Mouse (Mus musculus): ENCODE results near the gene Ubap2. TPM values are rescaled to one million over a fixed set of nuclear protein-coding genes. Genes with fewer than 3 reads are reported as not detected.

The Ubap2 gene
- polyA plus RNA-seq, 1 experiment from 2014 or later = 51.9 TPM

- peak overlapping the region; percentile 34 for H3K27ac ChIP-seq (ENCODE audit: low read length)
- H3K36me3 ChIP-seq (ENCODE audit: control insufficient read depth, insufficient read depth, low read length) = peaks cover 20% of the 10 kb centered on the region
- no peak overlapping the region for H3K4me2 ChIP-seq (ENCODE audit: low read depth, low read length)
- H3K9ac ChIP-seq (ENCODE audit: low read length) = no peak overlapping the region
- H3K9me3 ChIP-seq (replicated peaks; ENCODE audit: control insufficient read depth, low read length) = no peaks in the 10 kb centered on the region
- no peaks in the 10 kb centered on the region for H3K27me3 ChIP-seq (ENCODE audit: control insufficient read depth, insufficient read depth, low read length)
- 62% methylated on average over 14 of the region's 14 CpGs for WGBS
- no peak overlapping the region for H3K4me3 ChIP-seq (replicated peaks; ENCODE audit: low read length)
- no peak for ATAC-seq (ENCODE audit: insufficient read depth, low FRiP score)
- no peaks in the 10 kb centered on the region; the same call in 1 of the 2 replicates for H3K4me1 ChIP-seq (ENCODE audit: control insufficient read depth, insufficient read depth, low read length)
Measured at GRCm38 (mm10) chr4:41192544-41193512, 82.1 kb downstream of the Ubap2 start.

DNA sequence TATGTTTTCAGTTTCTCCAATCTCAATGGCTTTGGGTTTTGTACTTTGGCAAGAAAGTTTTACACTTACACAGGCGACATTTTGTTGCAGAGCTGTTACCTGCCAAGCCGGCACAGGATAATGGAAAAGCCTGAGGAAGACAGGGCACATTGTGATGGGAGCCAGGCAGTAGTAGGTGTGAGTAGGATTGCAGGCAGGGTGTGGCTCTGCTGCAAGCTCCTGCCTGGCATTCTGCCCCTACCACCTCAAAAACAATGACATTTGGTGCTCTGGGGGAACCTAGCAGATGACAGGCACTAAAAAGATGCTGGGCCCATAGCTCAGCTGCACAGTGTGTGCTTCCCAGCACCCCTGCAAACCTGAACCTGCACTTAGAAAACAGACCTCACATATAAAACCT, 85.1 kb downstream of the Ubap2 start:
- no peak for ATAC-seq (ENCODE audit: insufficient read depth, low FRiP score)
- no peak overlapping the region for H3K4me3 ChIP-seq (replicated peaks; ENCODE audit: low read length)
- H3K4me2 ChIP-seq (ENCODE audit: low read depth, low read length) = no peak overlapping the region
- no peaks in the 10 kb centered on the region for H3K27me3 ChIP-seq (ENCODE audit: control insufficient read depth, insufficient read depth, low read length)
- 83% methylated on average over 2 of the region's 2 CpGs for WGBS
- peaks cover 10% of the 10 kb centered on the region for H3K36me3 ChIP-seq (ENCODE audit: control insufficient read depth, insufficient read depth, low read length)
- H3K27ac ChIP-seq (ENCODE audit: low read length) = no peak overlapping the region
- no peak overlapping the region for H3K9ac ChIP-seq (ENCODE audit: low read length)
- no peaks in the 10 kb centered on the region for H3K9me3 ChIP-seq (replicated peaks; ENCODE audit: control insufficient read depth, low read length)
- no peaks in the 10 kb centered on the region; the same call in 1 of the 2 replicates for H3K4me1 ChIP-seq (ENCODE audit: control insufficient read depth, insufficient read depth, low read length)

GRCm38 (mm10) chr4:41179825-41180725, 94.9 kb downstream of the Ubap2 start:
- WGBS = 79% methylated on average over 15 of the region's 15 CpGs
- Histone ChIP-seq H3K9me3 (replicated peaks; ENCODE audit: control insufficient read depth, low read length) (no peaks in the 10 kb centered on the region), H3K36me3 (ENCODE audit: control insufficient read depth, insufficient read depth, low read length) (peaks cover 5% of the 10 kb centered on the region; the same call in 1 of the 2 replicates), H3K9ac (ENCODE audit: low read length) (no peak overlapping the region), H3K4me1 (ENCODE audit: control insufficient read depth, insufficient read depth, low read length) (no peaks in the 10 kb centered on the region), H3K27me3 (ENCODE audit: control insufficient read depth, insufficient read depth, low read length) (no peaks in the 10 kb centered on the region), H3K4me2 (ENCODE audit: low read depth, low read length) (no peak overlapping the region), H3K4me3 (replicated peaks; ENCODE audit: low read length) (no peak overlapping the region), H3K27ac (ENCODE audit: low read length) (no peak overlapping the region)
- no peak for ATAC-seq (ENCODE audit: insufficient read depth, low FRiP score)

GRCm38 (mm10) chr4:41174631-41175030, 100.3 kb downstream of the Ubap2 start:
- WGBS = 63% methylated on average over 2 of the region's 2 CpGs
- no peak for ATAC-seq (ENCODE audit: insufficient read depth, low FRiP score)
- Histone ChIP-seq H3K9me3 (replicated peaks; ENCODE audit: control insufficient read depth, low read length) (no peaks in the 10 kb centered on the region), H3K27ac (ENCODE audit: low read length) (no peak overlapping the region), H3K36me3 (ENCODE audit: control insufficient read depth, insufficient read depth, low read length) (peaks cover 9% of the 10 kb centered on the region; the same call in 1 of the 2 replicates), H3K4me3 (replicated peaks; ENCODE audit: low read length) (no peak overlapping the region), H3K4me1 (ENCODE audit: control insufficient read depth, insufficient read depth, low read length) (no peaks in the 10 kb centered on the region), H3K4me2 (ENCODE audit: low read depth, low read length) (no peak overlapping the region), H3K27me3 (ENCODE audit: control insufficient read depth, insufficient read depth, low read length) (no peaks in the 10 kb centered on the region), H3K9ac (ENCODE audit: low read length) (no peak overlapping the region)

DNA sequence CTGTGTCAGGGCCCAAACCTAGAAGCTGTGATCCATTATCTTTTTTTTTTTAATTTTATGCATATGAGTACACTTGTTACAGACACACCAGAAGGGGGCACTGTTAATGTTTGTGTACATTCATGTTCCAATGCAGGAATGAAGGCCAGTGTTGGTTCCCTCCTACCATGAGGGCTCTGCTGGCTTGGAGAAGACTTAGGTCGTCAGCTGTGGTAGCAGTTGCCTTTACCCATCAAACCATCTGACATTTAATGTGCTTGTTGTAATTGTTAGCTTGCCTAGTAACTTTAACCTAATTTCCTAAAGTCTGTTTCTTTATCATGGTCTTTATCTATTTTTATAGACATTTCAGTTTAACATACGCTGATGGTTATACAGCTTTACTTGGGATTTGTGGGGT, 104.0 kb downstream of the Ubap2 start:
- ATAC-seq (ENCODE audit: insufficient read depth, low FRiP score) = no peak
- no peaks in the 10 kb centered on the region for H3K9me3 ChIP-seq (replicated peaks; ENCODE audit: control insufficient read depth, low read length)

GRCm38 (mm10) chr4:41165693-41166475, 109.1 kb downstream of the Ubap2 start:
- H3K27ac ChIP-seq (ENCODE audit: low read length) = peak overlapping the region; percentile 21; the same call in 1 of the 2 replicates
- H3K4me1 ChIP-seq (ENCODE audit: control insufficient read depth, insufficient read depth, low read length) = peaks cover 8% of the 10 kb centered on the region
- H3K9me3 ChIP-seq (replicated peaks; ENCODE audit: control insufficient read depth, low read length) = no peaks in the 10 kb centered on the region
- no peak overlapping the region for H3K4me2 ChIP-seq (ENCODE audit: low read depth, low read length)
- ATAC-seq (ENCODE audit: insufficient read depth, low FRiP score) = no peak
- WGBS = 64% methylated on average over 6 of the region's 6 CpGs
- no peak overlapping the region for H3K4me3 ChIP-seq (replicated peaks; ENCODE audit: low read length)
- H3K36me3 ChIP-seq (ENCODE audit: control insufficient read depth, insufficient read depth, low read length) = 0 out of 2 replicates have a peak, but pooled peaks cover 2% of the 10 kb centered on the region
- no peak overlapping the region for H3K9ac ChIP-seq (ENCODE audit: low read length)
- no peaks in the 10 kb centered on the region for H3K27me3 ChIP-seq (ENCODE audit: control insufficient read depth, insufficient read depth, low read length)

More for the DNA sequence above, 104.0 kb downstream of the Ubap2 start:
- H3K4me1 ChIP-seq (ENCODE audit: control insufficient read depth, insufficient read depth, low read length) = peaks cover 3% of the 10 kb centered on the region; the same call in 1 of the 2 replicates
- no peak overlapping the region for H3K27ac ChIP-seq (ENCODE audit: low read length)
- H3K4me2 ChIP-seq (ENCODE audit: low read depth, low read length) = no peak overlapping the region
- H3K9ac ChIP-seq (ENCODE audit: low read length) = no peak overlapping the region
- H3K4me3 ChIP-seq (replicated peaks; ENCODE audit: low read length) = no peak overlapping the region
- WGBS = 84% methylated on average over 2 of the region's 2 CpGs
- H3K36me3 ChIP-seq (ENCODE audit: control insufficient read depth, insufficient read depth, low read length) = peaks cover 5% of the 10 kb centered on the region; the same call in 1 of the 2 replicates
- H3K27me3 ChIP-seq (ENCODE audit: control insufficient read depth, insufficient read depth, low read length) = no peaks in the 10 kb centered on the region

- WGBS = 29% methylated on average over 2 of the region's 2 CpGs
- Histone ChIP-seq H3K4me3 (replicated peaks; ENCODE audit: low read length) (no peak overlapping the region), H3K4me1 (ENCODE audit: control insufficient read depth, insufficient read depth, low read length) (peaks cover 8% of the 10 kb centered on the region), H3K27me3 (ENCODE audit: control insufficient read depth, insufficient read depth, low read length) (no peaks in the 10 kb centered on the region), H3K9ac (ENCODE audit: low read length) (no peak overlapping the region), H3K9me3 (replicated peaks; ENCODE audit: control insufficient read depth, low read length) (no peaks in the 10 kb centered on the region), H3K36me3 (ENCODE audit: control insufficient read depth, insufficient read depth, low read length) (0 out of 2 replicates have a peak, but pooled peaks cover 2% of the 10 kb centered on the region), H3K27ac (ENCODE audit: low read length) (peak overlapping the region; percentile 21), H3K4me2 (ENCODE audit: low read depth, low read length) (no peak overlapping the region)
- ATAC-seq (ENCODE audit: insufficient read depth, low FRiP score) = no peak
Measured at GRCm38 (mm10) chr4:41164974-41165373, 110.0 kb downstream of the Ubap2 start.

DNA sequence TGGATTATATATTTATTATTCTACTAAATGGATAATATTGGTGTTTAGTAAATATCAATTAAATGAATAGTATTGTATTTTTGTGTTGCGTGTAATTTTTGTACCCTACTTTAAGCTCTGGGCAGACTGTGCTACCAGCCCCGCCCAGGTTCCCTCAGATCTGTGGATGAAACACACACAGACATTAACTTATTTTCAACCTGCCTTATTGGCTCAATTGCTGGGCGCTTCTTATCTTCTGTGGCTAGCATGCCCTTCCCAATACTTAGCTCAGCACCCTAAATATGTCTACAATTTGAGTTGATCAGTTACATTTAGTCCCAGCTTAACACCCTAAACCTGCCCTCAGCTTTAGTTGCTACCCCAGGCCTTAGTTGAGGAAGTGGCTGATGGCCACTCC, 113.7 kb downstream of the Ubap2 start:
- no peak overlapping the region for H3K4me2 ChIP-seq (ENCODE audit: low read depth, low read length)
- H3K36me3 ChIP-seq (ENCODE audit: control insufficient read depth, insufficient read depth, low read length) = no peaks in the 10 kb centered on the region
- no peak overlapping the region for H3K4me3 ChIP-seq (replicated peaks; ENCODE audit: low read length)
- no peak overlapping the region for H3K27ac ChIP-seq (ENCODE audit: low read length)
- no peaks in the 10 kb centered on the region for H3K9me3 ChIP-seq (replicated peaks; ENCODE audit: control insufficient read depth, low read length)
- ATAC-seq (ENCODE audit: insufficient read depth, low FRiP score) = no peak
- 85% methylated on average over 3 of the region's 3 CpGs for WGBS
- H3K4me1 ChIP-seq (ENCODE audit: control insufficient read depth, insufficient read depth, low read length) = peaks cover 14% of the 10 kb centered on the region
- no peak overlapping the region for H3K9ac ChIP-seq (ENCODE audit: low read length)
- H3K27me3 ChIP-seq (ENCODE audit: control insufficient read depth, insufficient read depth, low read length) = no peaks in the 10 kb centered on the region
